Mouse (Mus musculus) liver, postnatal 0 days (tissue): ENCODE results near the gene Mapk3. TPM values are rescaled to one million over a fixed set of nuclear protein-coding genes. Genes with fewer than 3 reads are reported as not detected.

Experiments used
- ATAC-seq: fragments of 200-750 bp; cut with Nextera tagmentation; 2 replicates; pipeline ENCODE4 v1.8.0; 2017; ENCODE audit warnings: mild to moderate bottlenecking, moderate library complexity
- DNase-seq: peaks from one replicate; pipeline ENCODE4 v3.0.0-alpha.2; 2016
- H3K27ac ChIP-seq: fragments of 300-500 bp; sonication (generic); 2 replicates; pipeline ENCODE4 v1.5.1; 2014; ENCODE audit warnings: antibody characterized with exemption, moderate library complexity, mild to moderate bottlenecking, low read depth
- H3K27me3 ChIP-seq: fragments of 300-500 bp; sonication (generic); 2 replicates; pipeline ENCODE4 v1.6.1; 2014; ENCODE audit warnings: low read length, control low read depth, mixed read lengths; ENCODE audit not compliant: insufficient read depth
- H3K36me3 ChIP-seq: fragments of 300-500 bp; sonication (generic); replicated peaks from 2 replicates; pipeline ENCODE4 v1.6.1; 2014; ENCODE audit warnings: mild to moderate bottlenecking, control low read depth, low read length, moderate library complexity, mixed read lengths; ENCODE audit not compliant: insufficient read depth
- H3K4me1 ChIP-seq: fragments of 300-500 bp; sonication (generic); 2 replicates; pipeline ENCODE4 v1.6.1; 2014; ENCODE audit warnings: antibody characterized with exemption, mild to moderate bottlenecking, control low read depth; ENCODE audit not compliant: insufficient read depth
- H3K4me2 ChIP-seq: fragments of 300-500 bp; sonication (generic); 2 replicates; pipeline ENCODE4 v1.6.1; 2014; ENCODE audit warnings: low read depth, mild to moderate bottlenecking, low read length, moderate library complexity, mixed read lengths
- H3K4me3 ChIP-seq: fragments of 300-500 bp; sonication (generic); 2 replicates; pipeline ENCODE4 v1.5.1; 2014; ENCODE audit warnings: low read depth, low read length
- H3K9ac ChIP-seq: fragments of 300-500 bp; sonication (generic); replicated peaks from 2 replicates; pipeline ENCODE4 v1.6.1; 2014; ENCODE audit warnings: mild to moderate bottlenecking, moderate library complexity
- H3K9me3 ChIP-seq: fragments of 300-500 bp; sonication (generic); 2 replicates; pipeline ENCODE4 v1.6.1; 2016; ENCODE audit warnings: mild to moderate bottlenecking, control low read depth, low read length, mixed read lengths
- CTCF ChIP-seq: sonication (generic); IDR thresholded peaks from 2 replicates; pipeline ENCODE4 v1.5.1; 2016; ENCODE audit warnings: antibody characterized with exemption, low read depth
- EP300 ChIP-seq: IDR thresholded peaks from 2 replicates; pipeline ENCODE4 v1.6.1; 2016; ENCODE audit warnings: antibody characterized with exemption, low read depth, mild to moderate bottlenecking
- WGBS: fragments of 180-500 bp; shearing (Covaris S2); extraction: QIAGEN DNeasy Blood & Tissue Kit; methylation state at CpG from one replicate; pipeline ENCODE4 v1.1.7; 2014; ENCODE audit not compliant: insufficient replicate concordance; 5-methylcytosine and 5-hydroxymethylcytosine counted together
- polyA plus RNA-seq: library from polyadenylated mRNA; unstranded; fragments of >200 nt; fragmentation: Nextera tagmentation; extraction: Ambion mirVana; gene quantifications from 2 replicates; pipeline ENCODE4 v1.2.1, GENCODE M21; 2015

The Mapk3 gene
- polyA plus RNA-seq, 1 experiment from 2014 or later = 20.3 TPM

DNA sequence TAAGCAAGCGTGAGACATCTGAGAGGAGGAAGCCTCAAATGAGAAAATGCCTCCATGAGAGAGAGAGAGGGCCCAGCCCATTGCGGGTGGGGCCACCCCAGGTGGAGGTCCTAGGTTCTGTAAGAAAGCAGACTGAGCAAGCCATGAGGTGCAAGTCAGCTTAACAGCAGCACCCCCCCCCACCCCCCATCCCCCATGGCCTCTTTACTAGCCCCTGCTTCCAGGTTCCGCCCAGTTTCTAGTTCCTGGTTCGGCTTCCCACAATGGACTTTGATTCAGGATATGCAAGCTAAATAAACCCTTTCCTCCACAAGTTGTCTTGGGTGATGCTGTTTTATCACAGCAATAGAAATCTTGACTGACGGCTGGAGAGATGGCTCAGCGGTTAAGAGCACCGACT, 10.6 kb upstream of the Mapk3 start:
- Histone ChIP-seq H3K27ac (peak overlapping the region; percentile 12; the same call in 1 of the 2 replicates), H3K9me3 (no peaks in the 10 kb centered on the region), H3K36me3 (no peaks in the 10 kb centered on the region), H3K4me2 (no peak overlapping the region), H3K4me1 (peaks cover 21% of the 10 kb centered on the region), H3K27me3 (no peaks in the 10 kb centered on the region), H3K4me3 (no peak overlapping the region), H3K9ac (no peak overlapping the region)
- no peak for ATAC-seq
- no peak for DNase-seq
- TF ChIP-seq CTCF (no peak), EP300 (no peak)
- WGBS = 62% methylated on average over 7 of the region's 7 CpGs

DNA sequence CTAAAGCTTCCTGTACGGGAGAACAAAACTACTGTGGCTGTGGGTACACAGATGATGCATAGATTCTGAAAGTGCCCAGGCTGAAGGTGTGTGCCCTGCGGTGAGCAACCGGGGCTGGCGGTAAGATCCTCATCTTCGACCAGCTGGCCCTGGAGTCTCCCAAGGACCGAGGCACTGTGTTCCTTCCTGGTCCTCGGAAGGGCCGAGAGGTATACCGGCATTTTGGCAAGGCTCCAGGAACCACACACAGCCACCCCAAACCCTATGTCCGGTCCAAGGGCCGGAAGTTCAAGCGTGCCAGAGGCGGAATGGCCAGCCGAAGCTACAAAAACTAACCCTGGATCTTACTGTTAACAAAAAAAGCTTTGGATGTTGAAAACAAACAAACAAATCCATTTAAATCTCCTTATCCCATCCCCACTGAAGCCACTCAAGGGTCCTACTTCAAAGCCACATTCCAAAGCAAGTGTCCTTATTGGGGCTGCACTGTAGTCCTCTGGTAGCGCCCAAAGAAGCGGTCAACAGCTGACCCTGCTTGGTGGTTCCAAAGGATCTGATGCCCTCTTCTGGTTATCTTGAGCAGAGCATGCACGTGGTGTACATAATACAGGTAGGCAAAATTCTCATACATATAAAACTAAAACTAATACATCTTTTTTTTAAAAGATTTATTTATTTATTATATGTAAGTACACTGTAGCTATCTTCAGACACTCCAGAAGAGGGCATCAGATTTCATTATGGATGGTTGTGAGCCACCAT, 9.6 kb upstream of the Mapk3 start:
- DNase-seq (no peak), ATAC-seq (no peak)
- no peak overlapping the region for H3K9ac ChIP-seq
- WGBS = 92% methylated on average over 17 of the region's 17 CpGs
- no peak overlapping the region for H3K4me2 ChIP-seq
- H3K4me1 ChIP-seq = peaks cover 25% of the 10 kb centered on the region
- no peak overlapping the region for H3K4me3 ChIP-seq
- no peaks in the 10 kb centered on the region for H3K9me3 ChIP-seq
- no peaks in the 10 kb centered on the region for H3K27me3 ChIP-seq
- no peak overlapping the region for H3K27ac ChIP-seq
- no peaks in the 10 kb centered on the region for H3K36me3 ChIP-seq
- TF ChIP-seq CTCF (peak; percentile 44), EP300 (no peak)

DNA sequence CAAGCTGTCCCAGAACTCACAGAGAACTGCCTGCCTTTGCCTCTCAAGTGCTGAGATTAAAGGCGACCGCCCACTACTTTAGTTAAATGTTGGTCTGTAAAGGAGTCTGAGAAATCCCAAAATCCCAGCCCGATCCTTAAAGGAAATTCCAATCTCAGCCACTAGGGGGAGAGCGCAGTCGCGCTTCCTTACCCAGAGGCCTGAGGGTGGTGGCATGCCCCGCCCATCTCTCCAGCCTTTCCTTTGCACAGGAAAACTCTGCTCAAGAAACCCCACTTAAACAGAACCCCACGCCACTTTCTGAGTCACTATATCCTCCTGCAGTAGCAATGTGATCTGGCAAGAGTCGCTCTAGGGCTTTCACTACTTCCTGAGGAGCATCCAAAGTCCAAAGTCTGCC, 4.5 kb upstream of the Mapk3 start:
- H3K36me3 ChIP-seq = no peaks in the 10 kb centered on the region
- H3K27me3 ChIP-seq = no peaks in the 10 kb centered on the region
- 0 out of 2 replicates have a peak overlapping the region, but pooled peaks have one; percentile 2 for H3K4me3 ChIP-seq
- under 1% methylated on average over 9 of the region's 9 CpGs for WGBS
- TF ChIP-seq EP300 (no peak), CTCF (peak; percentile 94)
- peak overlapping the region; percentile 52 for H3K4me2 ChIP-seq
- peak overlapping the region; percentile 35; the same call in 1 of the 2 replicates for H3K9ac ChIP-seq
- ATAC-seq (peak; percentile 22; the same call in 1 of the 2 replicates), DNase-seq (peak; percentile 82)
- no peak overlapping the region for H3K27ac ChIP-seq
- no peaks in the 10 kb centered on the region for H3K9me3 ChIP-seq
- H3K4me1 ChIP-seq = peaks cover 15% of the 10 kb centered on the region

DNA sequence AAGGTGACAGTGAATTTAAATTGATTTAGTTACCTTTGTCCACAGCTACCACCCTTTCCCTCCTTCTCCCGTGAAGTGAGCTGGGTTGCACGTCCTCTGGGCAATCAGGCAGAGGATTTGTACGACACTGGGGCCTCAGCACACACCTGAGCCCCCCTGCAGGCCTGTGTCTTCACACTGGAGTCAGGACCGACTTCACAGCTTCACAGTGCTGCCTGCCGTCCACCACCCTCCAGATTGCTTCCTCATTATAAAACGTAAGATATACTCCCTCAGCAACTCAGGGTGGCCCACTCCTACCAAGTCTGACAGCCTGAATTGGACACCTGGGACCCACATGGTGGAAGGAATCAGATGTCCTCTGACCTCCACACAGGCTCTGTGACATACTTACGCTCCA, 862 bp upstream of the Mapk3 start:
- WGBS = 74% methylated on average over 7 of the region's 7 CpGs
- Histone ChIP-seq H3K36me3 (peaks cover 11% of the 10 kb centered on the region), H3K4me3 (no peak overlapping the region), H3K27ac (no peak overlapping the region), H3K4me2 (no peak overlapping the region), H3K9ac (no peak overlapping the region), H3K27me3 (no peaks in the 10 kb centered on the region), H3K9me3 (no peaks in the 10 kb centered on the region), H3K4me1 (peaks cover 45% of the 10 kb centered on the region)
- ATAC-seq (no peak), DNase-seq (no peak)
- TF ChIP-seq EP300 = no peak
- no peak for TF ChIP-seq CTCF

DNA sequence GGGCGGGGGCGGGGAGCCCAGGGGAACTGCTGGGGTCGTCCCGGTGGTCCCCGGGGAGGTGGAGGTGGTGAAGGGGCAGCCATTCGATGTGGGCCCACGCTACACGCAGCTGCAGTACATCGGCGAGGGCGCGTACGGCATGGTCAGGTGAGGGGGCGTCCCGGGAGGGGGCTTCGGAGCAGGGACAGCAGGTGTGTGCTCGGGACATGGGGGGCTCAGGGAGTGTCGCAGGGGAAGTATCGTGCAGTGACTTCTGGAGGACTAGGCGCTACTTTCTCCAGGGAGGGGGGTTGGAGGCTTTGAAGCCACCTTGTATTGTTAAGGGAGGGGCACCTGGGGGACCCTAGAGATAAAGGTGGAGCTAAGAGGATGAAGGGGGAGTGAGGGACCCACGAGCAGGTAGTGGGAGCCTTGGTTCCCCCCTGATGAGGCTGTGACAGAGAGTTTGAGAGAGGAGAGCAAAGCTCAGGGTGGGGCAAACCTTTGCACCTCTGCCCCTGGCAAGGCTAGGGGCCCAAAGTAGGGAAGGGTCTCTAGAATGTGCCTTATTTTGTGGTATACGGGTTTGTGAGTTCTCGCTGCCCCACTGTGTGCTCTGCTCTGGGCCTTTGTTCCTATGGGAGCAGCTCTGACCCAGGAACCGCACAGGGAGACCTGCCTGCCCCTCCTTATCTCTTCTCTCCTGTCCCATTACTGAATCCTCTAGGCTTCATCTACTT, 430 bp downstream of the Mapk3 start:
- Histone ChIP-seq H3K27ac (peak overlapping the region; percentile 92), H3K4me2 (peak overlapping the region; percentile 99), H3K27me3 (no peaks in the 10 kb centered on the region), H3K4me1 (peaks cover 41% of the 10 kb centered on the region), H3K36me3 (peaks cover 23% of the 10 kb centered on the region), H3K4me3 (peak overlapping the region; percentile 93), H3K9ac (peak overlapping the region; percentile 85), H3K9me3 (no peaks in the 10 kb centered on the region)
- no peak for DNase-seq
- WGBS = 2% methylated on average over 22 of the region's 24 CpGs
- TF ChIP-seq CTCF (no peak), EP300 (no peak)
- ATAC-seq = peak; percentile 14

DNA sequence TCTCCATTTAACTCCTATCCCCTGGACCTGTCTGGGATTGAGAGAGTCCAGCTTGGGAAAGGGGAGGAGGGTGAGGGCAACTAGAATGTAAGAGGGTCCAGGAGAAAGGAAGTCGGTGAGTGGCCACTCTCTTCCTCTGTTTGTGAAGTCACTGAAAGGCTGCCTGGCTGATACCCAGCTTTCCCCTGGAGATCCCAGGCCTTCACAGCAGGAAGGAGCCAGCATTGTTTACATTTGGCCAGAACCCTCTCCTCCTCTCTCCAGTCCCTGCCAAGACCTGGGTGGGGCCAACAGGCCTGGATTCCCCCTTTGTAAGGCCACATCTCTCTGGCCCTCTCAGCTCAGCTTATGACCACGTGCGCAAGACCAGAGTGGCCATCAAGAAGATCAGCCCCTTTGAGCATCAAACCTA, 996 bp downstream of the Mapk3 start:
- H3K4me2 ChIP-seq = peak overlapping the region; percentile 99
- ATAC-seq (peak; percentile 12), DNase-seq (peak; percentile 52)
- peak overlapping the region; percentile 85 for H3K9ac ChIP-seq
- TF ChIP-seq CTCF (no peak), EP300 (no peak)
- peak overlapping the region; percentile 93 for H3K4me3 ChIP-seq
- H3K36me3 ChIP-seq = peaks cover 25% of the 10 kb centered on the region
- H3K9me3 ChIP-seq = no peaks in the 10 kb centered on the region
- H3K4me1 ChIP-seq = peaks cover 38% of the 10 kb centered on the region
- H3K27me3 ChIP-seq = no peaks in the 10 kb centered on the region
- peak overlapping the region; percentile 92 for H3K27ac ChIP-seq
- WGBS = 35% methylated on average over 3 of the region's 3 CpGs
